Mouse (Mus musculus) liver, postnatal 0 days (tissue): Measurements from ENCODE around the gene Nectin3.

Source experiments
- CTCF ChIP-seq: sonication (generic); IDR thresholded peaks from 2 replicates; pipeline ENCODE4 v1.5.1; 2016; ENCODE audit warnings: antibody characterized with exemption, low read depth
- EP300 ChIP-seq: IDR thresholded peaks from 2 replicates; pipeline ENCODE4 v1.6.1; 2016; ENCODE audit warnings: antibody characterized with exemption, low read depth, mild to moderate bottlenecking

- no peak for TF ChIP-seq EP300
- TF ChIP-seq CTCF, result no peak
These were observed 91.3 kb downstream of the Nectin3 start for GRCm38 (mm10) chr16:46406844-46407639.
